ENCODE assay signal across 30 mouse cellular contexts in the genomic region with DNA sequence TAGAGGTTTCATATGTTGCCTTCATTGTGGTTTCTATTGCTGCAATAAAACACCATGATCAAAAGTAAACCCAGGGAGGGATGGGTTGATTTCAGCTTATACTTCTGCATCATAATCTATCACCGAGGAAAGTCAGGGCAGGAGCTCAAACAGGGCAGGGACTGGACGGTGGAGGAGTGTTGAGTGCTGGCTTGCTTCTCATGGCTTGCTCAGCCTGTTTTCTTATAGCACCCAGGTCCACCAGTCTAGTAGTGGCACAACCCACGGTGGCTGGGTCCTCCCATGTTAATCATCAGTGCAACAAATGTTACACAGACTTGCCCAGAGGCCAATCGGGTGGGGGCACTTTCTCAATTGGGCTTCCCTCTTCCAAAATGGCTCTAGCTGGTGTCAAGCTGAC.
"Had no signal": no experiment of that assay in that cellular context is flagged by ENCODE, and none has a peak within 500 bp of the region (broad histone marks: within the 10 kb centered on the region; RNA-seq: fewer than 3 reads in every experiment).

No protein-coding gene starts in this region.

- H3K4me2 ChIP-seq: limb, embryonic 12.5 days; limb, embryonic 13.5 days; limb, embryonic 15.5 days; liver, embryonic 11.5 days; liver, embryonic 12.5 days; liver, embryonic 13.5 days; liver, embryonic 15.5 days; lung, embryonic 14.5 days; lung, embryonic 15.5 days; midbrain, embryonic 11.5 days; midbrain, embryonic 12.5 days; neural tube, embryonic 12.5 days; neural tube, embryonic 13.5 days had no signal

- H3K27me3 ChIP-seq: limb, embryonic 12.5 days; limb, embryonic 13.5 days; limb, embryonic 15.5 days; liver, embryonic 12.5 days; liver, embryonic 13.5 days; liver, embryonic 15.5 days; lung, embryonic 15.5 days; megakaryocyte, embryonic 14.5 days; midbrain, embryonic 12.5 days; neural tube, embryonic 12.5 days; neural tube, embryonic 13.5 days had no signal

- H3K4me3 ChIP-seq: left cerebral cortex, adult 2 months; limb, embryonic 10.5 days; limb, embryonic 12.5 days; limb, embryonic 13.5 days; limb, embryonic 15.5 days; liver, embryonic 12.5 days; liver, embryonic 13.5 days; liver, embryonic 15.5 days; lung, embryonic 15.5 days; megakaryocyte, embryonic 14.5 days; midbrain, embryonic 10.5 days; midbrain, embryonic 12.5 days; myocyte; neural tube, embryonic 12.5 days; neural tube, embryonic 13.5 days had no signal

- DNase-seq: left cerebral cortex, postnatal 4 days; liver; liver, embryonic 13.5 days; liver, postnatal 0 days; lung, adult 18-20 months; lung, adult 2 months; lung, embryonic 14.5 days; lung, postnatal 10 days; lung, postnatal 14 days; lung, postnatal 36 days; lung, postnatal 4 days had no signal

- H3K9ac ChIP-seq: limb, embryonic 12.5 days; limb, embryonic 13.5 days; limb, embryonic 15.5 days; liver, embryonic 12.5 days; liver, embryonic 13.5 days; liver, embryonic 14.5 days; liver, embryonic 15.5 days; liver, postnatal 0 days; lung, embryonic 14.5 days; lung, embryonic 15.5 days; midbrain, embryonic 12.5 days; neural tube, embryonic 12.5 days; neural tube, embryonic 13.5 days had no signal

- H3K9me3 ChIP-seq: limb, embryonic 10.5 days; limb, embryonic 12.5 days; limb, embryonic 13.5 days; limb, embryonic 15.5 days; liver, embryonic 12.5 days; liver, embryonic 13.5 days; liver, embryonic 15.5 days; lung, embryonic 15.5 days; midbrain, embryonic 10.5 days; midbrain, embryonic 12.5 days; neural tube, embryonic 12.5 days; neural tube, embryonic 13.5 days had no signal

- H3K27ac ChIP-seq: left cerebral cortex, adult 2 months; limb, embryonic 10.5 days; limb, embryonic 12.5 days; limb, embryonic 13.5 days; limb, embryonic 15.5 days; liver, embryonic 12.5 days; liver, embryonic 13.5 days; liver, embryonic 14.5 days; liver, embryonic 15.5 days; lung, embryonic 15.5 days; macrophage; midbrain, embryonic 10.5 days; midbrain, embryonic 12.5 days; neural tube, embryonic 12.5 days; neural tube, embryonic 13.5 days had no signal

- H3K4me1 ChIP-seq: limb, embryonic 12.5 days; limb, embryonic 15.5 days; liver, embryonic 12.5 days; liver, embryonic 13.5 days; liver, embryonic 15.5 days; lung, embryonic 15.5 days; megakaryocyte, embryonic 14.5 days; midbrain, embryonic 12.5 days; neural tube, embryonic 12.5 days had no signal

- ATAC-seq: liver, embryonic 12.5 days; liver, postnatal 0 days; lung, postnatal 0 days had no signal

- H3K36me3 ChIP-seq: limb, embryonic 10.5 days; limb, embryonic 12.5 days; limb, embryonic 13.5 days; limb, embryonic 15.5 days; liver, embryonic 12.5 days; liver, embryonic 13.5 days; liver, embryonic 15.5 days; lung, embryonic 15.5 days; midbrain, embryonic 10.5 days; midbrain, embryonic 12.5 days; neural tube, embryonic 12.5 days; neural tube, embryonic 13.5 days had no signal
